Mouse (Mus musculus): ENCODE measurements at regions not wholly inside any gene's neighbourhood (a gene's known extent, or its start where the extent isn't known, plus 50 kb on each side); places are given as distances from the start of the nearest gene placed in this dataset.

DNA sequence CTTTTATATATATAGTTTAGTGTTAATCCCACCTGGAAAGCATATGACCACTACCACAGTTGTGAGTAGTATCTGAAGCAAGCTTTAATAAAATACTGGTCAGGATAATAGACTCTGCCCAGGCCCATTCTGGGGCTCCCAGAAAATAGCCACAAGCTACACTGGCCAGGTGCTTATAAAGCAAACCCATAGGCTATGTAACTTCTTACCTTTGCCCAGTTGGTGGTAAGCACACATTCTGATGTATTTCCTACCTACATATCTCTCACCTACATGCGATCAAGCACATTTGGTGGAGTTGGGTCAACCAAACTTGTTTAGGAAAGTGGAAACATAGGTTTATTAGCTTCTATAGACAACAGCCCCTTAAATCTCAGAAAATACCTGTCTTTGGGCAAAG, 81.4 kb upstream of the Syt6 start:
- no peak overlapping the region for H3K4me2 ChIP-seq
- H3K4me3 ChIP-seq = no peak overlapping the region
- 95% methylated on average over 1 of the region's 1 CpGs for WGBS
- no peaks in the 10 kb centered on the region for H3K27me3 ChIP-seq
- no peaks in the 10 kb centered on the region for H3K4me1 ChIP-seq (replicated peaks)
- no peak overlapping the region for H3K9ac ChIP-seq
- H3K27ac ChIP-seq (replicated peaks) = no peak overlapping the region
- H3K36me3 ChIP-seq = no peaks in the 10 kb centered on the region
- H3K9me3 ChIP-seq = no peaks in the 10 kb centered on the region
- no peak for ATAC-seq (ENCODE audit: low FRiP score, low read depth)

DNA sequence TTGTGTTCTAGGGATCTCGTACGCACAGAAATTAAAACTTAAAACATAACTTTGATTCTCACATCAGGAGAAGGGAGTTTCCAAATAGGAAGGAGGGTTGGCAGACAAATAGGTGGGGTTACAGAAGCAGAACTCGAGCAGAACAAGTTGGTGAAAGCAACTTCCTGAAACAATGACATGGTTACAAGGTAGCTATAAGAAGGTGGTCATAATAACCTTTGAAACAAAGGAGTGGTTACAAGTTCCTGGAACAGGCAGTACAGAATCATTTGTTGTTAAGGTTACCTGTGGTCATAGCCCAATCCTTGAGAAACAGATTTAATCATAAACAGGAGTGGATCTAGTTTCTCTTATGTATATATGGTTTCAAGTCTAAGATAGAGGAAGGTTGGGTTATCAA, 81.0 kb upstream of the Syt6 start:
- ATAC-seq (ENCODE audit: low FRiP score, low read depth) = no peak
- H3K4me1 ChIP-seq (replicated peaks) = no peaks in the 10 kb centered on the region

DNA sequence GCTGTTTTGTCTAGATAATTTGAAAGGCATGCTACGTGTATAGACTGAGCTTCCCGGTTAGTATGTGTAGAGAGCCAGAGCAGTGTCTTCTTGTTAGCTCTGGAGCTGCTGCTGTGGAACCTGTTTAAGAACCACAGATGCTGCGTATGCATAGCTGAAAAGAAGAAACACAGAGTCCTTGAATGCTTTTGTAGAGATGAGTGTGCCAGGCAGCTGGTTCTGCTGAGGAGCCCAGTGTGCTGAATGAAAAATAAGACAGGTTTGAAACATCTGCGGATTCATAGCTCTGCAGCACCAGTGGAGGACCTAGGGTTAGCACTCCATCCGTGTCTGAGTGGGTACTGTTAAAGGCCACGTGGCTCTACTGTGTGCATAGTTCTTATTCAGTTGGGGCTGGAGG, 78.9 kb upstream of the Syt6 start:
- 84% methylated on average over 6 of the region's 6 CpGs for WGBS
- no peaks in the 10 kb centered on the region for H3K9me3 ChIP-seq
- H3K4me3 ChIP-seq = no peak overlapping the region
- no peak overlapping the region for H3K27ac ChIP-seq (replicated peaks)
- H3K4me2 ChIP-seq = no peak overlapping the region
- no peaks in the 10 kb centered on the region for H3K36me3 ChIP-seq
- no peaks in the 10 kb centered on the region for H3K27me3 ChIP-seq
- H3K9ac ChIP-seq = no peak overlapping the region
- H3K4me1 ChIP-seq (replicated peaks) = no peaks in the 10 kb centered on the region
- ATAC-seq (ENCODE audit: low FRiP score, low read depth) = no peak

More for the DNA sequence above, 81.0 kb upstream of the Syt6 start:
- Histone ChIP-seq H3K36me3 (no peaks in the 10 kb centered on the region), H3K27me3 (no peaks in the 10 kb centered on the region), H3K9ac (no peak overlapping the region), H3K9me3 (no peaks in the 10 kb centered on the region), H3K4me3 (no peak overlapping the region), H3K27ac (replicated peaks) (no peak overlapping the region), H3K4me2 (no peak overlapping the region)
- WGBS = 91% methylated on average over 3 of the region's 3 CpGs

DNA sequence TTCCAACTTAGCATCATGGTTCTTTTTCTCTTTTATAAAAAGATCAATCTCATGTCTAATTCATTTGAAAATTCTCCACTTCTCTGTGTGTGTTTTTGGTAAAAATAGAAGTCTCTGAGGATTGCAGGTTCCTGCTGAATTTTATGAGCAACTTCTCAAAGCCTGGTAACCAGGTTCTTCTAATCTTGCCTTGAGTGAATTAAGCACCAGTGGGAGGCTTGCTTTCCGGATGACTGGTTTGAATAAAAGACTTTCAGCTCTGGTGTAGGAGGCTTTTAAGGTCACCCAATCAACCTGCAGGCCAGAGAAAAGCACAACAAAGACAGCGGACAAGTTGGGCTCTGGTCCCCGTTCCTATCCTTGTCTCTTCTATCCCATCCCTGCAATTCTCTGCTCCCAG, 78.3 kb upstream of the Syt6 start:
- Histone ChIP-seq H3K4me1 (replicated peaks) (no peaks in the 10 kb centered on the region), H3K27me3 (no peaks in the 10 kb centered on the region), H3K9ac (no peak overlapping the region), H3K4me3 (no peak overlapping the region), H3K4me2 (no peak overlapping the region), H3K9me3 (no peaks in the 10 kb centered on the region), H3K36me3 (no peaks in the 10 kb centered on the region), H3K27ac (replicated peaks) (no peak overlapping the region)
- no peak for ATAC-seq (ENCODE audit: low FRiP score, low read depth)
- WGBS = 38% methylated on average over 3 of the region's 3 CpGs

DNA sequence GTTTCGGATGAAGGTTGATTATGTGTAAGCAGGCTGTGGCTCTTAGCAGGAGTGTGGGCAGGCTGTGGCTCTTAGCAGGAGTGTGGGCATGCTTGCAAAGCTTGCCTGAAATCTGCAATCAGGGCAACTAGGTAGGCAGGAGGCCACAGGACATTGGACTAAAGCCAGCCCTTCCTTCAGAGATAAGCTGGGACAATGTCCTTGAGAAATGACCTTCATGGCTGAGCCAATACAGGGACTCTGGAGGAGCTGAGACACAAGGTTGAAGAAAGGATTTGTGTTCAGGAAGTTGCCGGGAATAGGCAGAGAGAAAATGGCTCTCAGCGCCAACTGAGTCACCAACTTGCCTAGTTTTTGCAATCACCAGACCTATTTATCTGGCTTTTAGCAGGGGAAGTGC, 77.3 kb upstream of the Syt6 start:
- H3K27me3 ChIP-seq = no peaks in the 10 kb centered on the region
- no peak for ATAC-seq (ENCODE audit: low FRiP score, low read depth)

DNA sequence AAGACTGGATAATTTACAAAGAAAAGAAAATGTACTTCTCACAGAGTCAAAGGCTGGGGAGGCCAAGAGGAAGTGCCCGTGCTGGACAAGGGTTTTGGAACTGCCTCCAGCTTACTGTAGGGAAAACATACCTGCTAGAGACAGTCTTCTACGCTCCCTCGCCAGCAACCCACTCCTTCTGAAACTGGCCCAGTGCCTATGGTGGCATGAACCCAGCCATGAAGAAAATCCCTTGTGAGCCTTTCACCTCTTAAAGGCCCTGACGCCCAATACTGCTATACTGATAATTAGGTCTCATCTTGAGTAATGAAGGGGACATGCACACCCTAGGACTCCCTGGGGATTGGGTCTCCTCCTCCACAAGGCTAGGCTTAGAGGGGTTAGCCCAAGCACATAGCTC, 76.6 kb upstream of the Syt6 start:
- Histone ChIP-seq H3K27me3 (no peaks in the 10 kb centered on the region), H3K27ac (replicated peaks) (no peak overlapping the region), H3K9me3 (no peaks in the 10 kb centered on the region), H3K36me3 (no peaks in the 10 kb centered on the region), H3K4me3 (no peak overlapping the region), H3K4me2 (no peak overlapping the region), H3K4me1 (replicated peaks) (no peaks in the 10 kb centered on the region), H3K9ac (no peak overlapping the region)
- ATAC-seq (ENCODE audit: low FRiP score, low read depth) = no peak
- whole genome bisulfite sequencing = 80% methylated on average over 4 of the region's 4 CpGs

More for the DNA sequence above, 77.3 kb upstream of the Syt6 start:
- no peak overlapping the region for H3K27ac ChIP-seq (replicated peaks)
- H3K4me3 ChIP-seq = no peak overlapping the region
- H3K4me1 ChIP-seq (replicated peaks) = no peaks in the 10 kb centered on the region
- H3K36me3 ChIP-seq = no peaks in the 10 kb centered on the region
- H3K9me3 ChIP-seq = no peaks in the 10 kb centered on the region
- H3K9ac ChIP-seq = no peak overlapping the region
- H3K4me2 ChIP-seq = no peak overlapping the region
- WGBS = 91% methylated on average over 3 of the region's 3 CpGs

DNA sequence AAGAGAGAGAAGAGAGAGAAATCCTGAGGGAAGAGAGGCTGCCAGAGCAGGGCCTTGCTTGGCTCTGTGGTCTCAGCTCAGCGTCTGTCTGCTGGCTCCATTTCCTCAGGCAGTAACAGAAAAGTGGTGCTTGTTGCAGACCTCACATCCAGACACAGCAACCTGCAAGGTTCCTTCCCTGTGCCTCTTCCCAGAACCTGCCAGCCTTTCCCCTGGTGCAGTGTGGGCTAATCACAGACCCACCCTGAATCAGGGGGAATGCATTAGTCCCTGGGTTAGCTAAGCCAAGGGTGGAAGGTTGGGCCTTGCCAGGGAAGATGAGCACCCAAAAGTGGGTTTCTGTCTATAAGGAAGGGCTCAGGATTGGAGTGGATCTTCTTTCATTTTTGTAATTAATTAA, 75.2 kb upstream of the Syt6 start:
- Histone ChIP-seq H3K4me3 (no peak overlapping the region), H3K4me1 (replicated peaks) (no peaks in the 10 kb centered on the region), H3K27me3 (no peaks in the 10 kb centered on the region), H3K36me3 (no peaks in the 10 kb centered on the region), H3K9me3 (no peaks in the 10 kb centered on the region), H3K27ac (replicated peaks) (no peak overlapping the region), H3K4me2 (no peak overlapping the region), H3K9ac (no peak overlapping the region)
- no peak for ATAC-seq (ENCODE audit: low FRiP score, low read depth)
- WGBS = 67% methylated on average over 1 of the region's 1 CpGs

DNA sequence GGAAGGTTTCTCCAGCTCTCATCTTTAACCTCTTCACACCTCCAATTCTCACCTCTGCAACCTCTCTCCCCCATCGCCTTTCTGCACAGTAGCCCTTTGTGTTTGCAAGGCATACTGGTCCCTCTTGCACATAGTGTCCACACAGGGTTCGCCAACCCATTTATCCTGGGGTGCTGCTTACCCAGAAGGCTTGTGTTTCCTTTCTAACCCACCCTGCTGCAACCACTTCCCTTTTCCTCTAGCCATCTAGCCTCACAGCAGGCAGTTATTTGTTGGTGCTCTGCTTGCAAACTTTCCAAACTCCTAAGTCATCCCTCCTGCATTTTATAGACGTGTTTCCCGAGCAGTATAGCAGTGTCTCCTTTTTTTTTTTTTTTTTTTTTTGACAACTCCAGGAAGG, 74.7 kb upstream of the Syt6 start:
- H3K4me1 ChIP-seq (replicated peaks) = no peaks in the 10 kb centered on the region
- WGBS = 77% methylated on average over 4 of the region's 4 CpGs

DNA sequence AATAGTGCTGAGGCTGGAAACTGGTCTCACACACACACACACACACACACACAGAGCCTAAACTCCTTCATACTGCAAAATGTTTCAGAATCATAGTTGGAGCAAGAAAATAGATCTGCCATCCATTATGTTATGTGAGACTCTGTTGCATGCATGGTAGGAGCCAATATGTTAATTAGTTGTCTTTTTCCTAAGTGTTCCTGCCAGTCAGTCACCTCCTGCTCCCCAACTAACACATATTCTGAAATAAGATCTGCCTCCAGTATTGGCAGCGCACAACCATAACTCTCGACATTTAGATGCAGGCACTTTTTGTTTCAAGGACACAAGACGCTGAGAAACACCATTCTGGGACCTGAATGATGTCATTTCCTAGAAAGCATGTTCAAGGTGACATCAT, 70.9 kb upstream of the Syt6 start:
- no peaks in the 10 kb centered on the region for H3K9me3 ChIP-seq
- H3K27ac ChIP-seq (replicated peaks) = no peak overlapping the region
- H3K36me3 ChIP-seq = no peaks in the 10 kb centered on the region
- H3K4me1 ChIP-seq (replicated peaks) = no peaks in the 10 kb centered on the region
- H3K4me3 ChIP-seq = no peak overlapping the region
- no peak overlapping the region for H3K4me2 ChIP-seq
- H3K9ac ChIP-seq = no peak overlapping the region
- H3K27me3 ChIP-seq = no peaks in the 10 kb centered on the region
- 87% methylated on average over 3 of the region's 3 CpGs for WGBS
- no peak for ATAC-seq (ENCODE audit: low FRiP score, low read depth)

More for the DNA sequence above, 74.7 kb upstream of the Syt6 start:
- ATAC-seq (ENCODE audit: low FRiP score, low read depth) = no peak
- Histone ChIP-seq H3K4me2 (no peak overlapping the region), H3K27ac (replicated peaks) (no peak overlapping the region), H3K27me3 (no peaks in the 10 kb centered on the region), H3K36me3 (no peaks in the 10 kb centered on the region), H3K9ac (no peak overlapping the region), H3K9me3 (no peaks in the 10 kb centered on the region), H3K4me3 (no peak overlapping the region)

DNA sequence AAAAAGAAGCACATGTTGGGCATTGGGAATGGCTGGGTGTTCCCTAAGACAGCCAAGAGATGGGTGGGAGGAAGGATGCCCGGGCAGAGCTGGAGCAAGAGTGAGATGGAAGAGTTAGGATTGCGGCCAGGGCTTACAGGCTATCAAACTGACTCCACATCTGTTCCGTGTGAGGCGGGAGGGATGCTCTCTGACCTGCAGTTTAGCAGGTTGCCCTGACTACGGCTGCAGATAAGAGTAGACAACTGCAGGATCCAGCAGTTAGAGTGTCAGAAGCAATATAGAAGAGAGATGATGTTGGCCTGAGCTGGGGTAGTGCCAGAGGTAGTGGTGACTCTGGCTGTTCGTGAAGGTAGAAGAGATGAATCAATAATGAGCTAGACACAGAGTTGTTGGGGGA, 61.6 kb upstream of the Syt6 start:
- no peak overlapping the region for H3K4me2 ChIP-seq
- H3K27ac ChIP-seq (replicated peaks) = no peak overlapping the region
- peaks cover 6% of the 10 kb centered on the region; the same call in 1 of the 2 replicates for H3K4me1 ChIP-seq (replicated peaks)
- H3K9me3 ChIP-seq = no peaks in the 10 kb centered on the region
- no peaks in the 10 kb centered on the region for H3K27me3 ChIP-seq
- no peak overlapping the region for H3K4me3 ChIP-seq
- WGBS = 75% methylated on average over 6 of the region's 6 CpGs
- no peak for ATAC-seq (ENCODE audit: low FRiP score, low read depth)
- no peak overlapping the region for H3K9ac ChIP-seq
- H3K36me3 ChIP-seq = no peaks in the 10 kb centered on the region

DNA sequence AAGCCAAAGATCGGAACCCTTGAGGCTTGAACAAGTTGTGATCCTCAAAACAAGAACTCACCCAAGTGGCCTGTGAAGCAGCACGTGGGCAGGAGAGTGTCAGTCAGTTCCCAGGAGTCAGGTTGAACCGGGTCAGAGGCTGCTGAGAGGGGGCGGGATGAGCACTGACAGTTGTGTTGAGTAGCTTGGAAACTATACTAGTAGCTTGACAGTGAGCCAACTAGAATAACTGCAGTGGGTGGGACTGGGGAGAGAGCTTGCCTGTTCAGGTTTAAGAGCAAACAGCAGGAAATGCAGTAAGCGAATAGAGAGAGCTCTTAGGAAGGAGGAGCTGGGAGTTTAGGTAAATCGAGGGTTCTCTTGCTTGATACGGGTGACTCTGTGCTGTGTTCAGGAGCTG, 61.0 kb upstream of the Syt6 start:
- Histone ChIP-seq H3K9me3 (no peaks in the 10 kb centered on the region), H3K27me3 (no peaks in the 10 kb centered on the region), H3K9ac (no peak overlapping the region), H3K4me1 (replicated peaks) (peaks cover 8% of the 10 kb centered on the region; the same call in 1 of the 2 replicates), H3K4me3 (no peak overlapping the region), H3K36me3 (no peaks in the 10 kb centered on the region), H3K27ac (replicated peaks) (no peak overlapping the region), H3K4me2 (no peak overlapping the region)
- ATAC-seq (ENCODE audit: low FRiP score, low read depth) = no peak
- WGBS = 66% methylated on average over 7 of the region's 7 CpGs

DNA sequence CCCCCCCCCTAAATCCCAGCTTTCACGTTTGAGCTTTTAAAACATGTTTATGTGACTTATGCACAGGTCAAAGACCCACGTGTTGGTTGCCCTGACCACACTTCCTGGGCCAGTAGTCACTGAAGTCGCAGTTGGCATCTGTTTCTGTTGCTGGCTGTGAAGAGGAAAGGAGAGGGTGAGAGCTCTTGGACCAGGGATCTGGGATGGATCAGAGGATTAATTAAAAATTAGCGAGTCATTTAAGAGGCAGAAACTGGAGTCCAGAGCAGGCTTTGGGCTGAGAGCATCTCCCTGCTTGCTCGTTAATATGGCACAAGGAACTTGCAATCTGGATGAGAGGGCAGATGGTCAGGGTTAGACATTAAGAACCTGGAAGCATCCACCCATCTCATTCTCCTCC, 59.1 kb upstream of the Syt6 start:
- H3K36me3 ChIP-seq = no peaks in the 10 kb centered on the region
- no peak overlapping the region for H3K4me2 ChIP-seq
- WGBS = 69% methylated on average over 5 of the region's 5 CpGs
- no peak overlapping the region for H3K4me3 ChIP-seq
- H3K9me3 ChIP-seq = no peaks in the 10 kb centered on the region
- H3K9ac ChIP-seq = no peak overlapping the region
- H3K27ac ChIP-seq (replicated peaks) = no peak overlapping the region
- no peaks in the 10 kb centered on the region for H3K27me3 ChIP-seq
- H3K4me1 ChIP-seq (replicated peaks) = peaks cover 8% of the 10 kb centered on the region; the same call in 1 of the 2 replicates
- ATAC-seq (ENCODE audit: low FRiP score, low read depth) = no peak
